In the genomic region with DNA sequence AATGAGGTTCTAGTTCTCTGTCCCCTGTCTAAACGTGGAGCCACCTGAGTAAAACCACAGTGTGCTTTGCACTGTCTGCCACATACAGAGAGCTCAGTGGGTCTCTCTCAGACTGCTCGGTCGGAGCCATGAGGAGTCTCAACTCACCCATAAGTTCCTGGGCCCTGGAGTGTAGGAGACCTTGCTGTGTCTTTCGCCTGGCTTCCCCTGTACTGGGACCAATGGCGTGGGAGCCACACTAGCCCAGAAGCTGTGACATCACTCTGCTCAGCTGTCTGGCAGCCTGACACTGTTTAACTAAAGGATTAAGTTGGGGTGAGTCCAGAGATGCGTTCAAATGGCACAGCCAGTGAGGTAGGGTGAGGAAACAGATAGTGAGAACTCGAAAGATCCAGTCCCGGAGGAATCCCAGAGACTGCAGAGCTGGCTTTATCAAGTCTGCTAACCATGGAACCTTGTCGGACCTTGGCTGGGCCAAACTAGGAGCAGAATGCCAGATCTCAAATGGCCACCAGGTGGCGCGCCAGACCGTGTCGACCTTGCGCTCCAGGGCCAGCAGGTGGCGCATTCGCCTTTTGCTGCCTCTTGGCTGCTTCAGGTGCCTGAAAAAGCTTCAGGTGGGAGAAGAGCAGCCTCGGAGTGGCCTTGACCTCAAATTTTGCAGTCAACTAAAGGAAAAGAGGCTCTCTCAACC, we compare ENCODE assay signal across 8 mouse cellular contexts. TPM values are rescaled to one million over a fixed set of nuclear protein-coding genes. Genes with fewer than 3 reads are reported as not detected.
A peak's percentile ranks its signal among the peaks of the same experiment; 100 is the strongest.
DNase-seq lines count a peak whose midpoint lies in the region; ATAC-seq and TF ChIP-seq lines count a peak whose summit lies in the region.

No protein-coding gene starts in this region.

- H3K9me3 ChIP-seq in embryonic facial prominence, embryonic 12.5 days: no peaks in the 10 kb centered on the region
- H3K9me3 ChIP-seq in kidney, embryonic 14.5 days (ENCODE audit: control insufficient read depth, low read length): no peaks in the 10 kb centered on the region
- no peaks in the 10 kb centered on the region for H3K9me3 ChIP-seq in limb, embryonic 14.5 days (ENCODE audit: control insufficient read depth, low read length)

- no peak overlapping the region for H3K27ac ChIP-seq in embryonic facial prominence, embryonic 12.5 days
- H3K27ac ChIP-seq in kidney, embryonic 14.5 days (ENCODE audit: low read depth, low read length): no peak overlapping the region
- no peak overlapping the region for H3K27ac ChIP-seq in limb, embryonic 14.5 days (replicated peaks; ENCODE audit: low read depth, low read length)

- 0 out of 2 replicates have a peak, but pooled peaks have one; percentile 31 for TF ChIP-seq POLR2A in limb, embryonic 14.5 days (IDR thresholded peaks at IDR 0.05; ENCODE audit: borderline replicate concordance, extremely low read depth, insufficient read depth, insufficient read length)

- H3K4me1 ChIP-seq in embryonic facial prominence, embryonic 12.5 days: no peaks in the 10 kb centered on the region
- no peaks in the 10 kb centered on the region for H3K4me1 ChIP-seq in kidney, embryonic 14.5 days (ENCODE audit: control insufficient read depth, insufficient read depth, low read length)
- H3K4me1 ChIP-seq in limb, embryonic 14.5 days (ENCODE audit: control insufficient read depth, insufficient read depth, low read length): no peaks in the 10 kb centered on the region

- H3K4me2 ChIP-seq in embryonic facial prominence, embryonic 12.5 days (replicated peaks): no peak overlapping the region
- H3K4me2 ChIP-seq in kidney, embryonic 14.5 days (replicated peaks; ENCODE audit: low read depth, low read length): no peak overlapping the region
- H3K4me2 ChIP-seq in limb, embryonic 14.5 days (replicated peaks; ENCODE audit: low read depth, low read length, severe bottlenecking): no peak overlapping the region

- DNase-seq in 3T3-L1 (ENCODE audit: low read depth, low spot score): peak; percentile 86
- DNase-seq in adrenal gland, postnatal 25 days: peak; percentile 89
- peak; percentile 76 for DNase-seq in heart, adult 8-10 months (ENCODE audit: low spot score)
- peak; percentile 71 for DNase-seq in limb, embryonic 14.5 days (ENCODE audit: low spot score)
- DNase-seq in spleen, postnatal 14 days (ENCODE audit: low spot score in 2 of 2): peak; percentile 64 to 79

- no peak overlapping the region for H3K4me3 ChIP-seq in embryonic facial prominence, embryonic 12.5 days
- H3K4me3 ChIP-seq in kidney, embryonic 14.5 days (ENCODE audit: low read length): no peak overlapping the region
- no peak overlapping the region for H3K4me3 ChIP-seq in limb, embryonic 14.5 days (replicated peaks; ENCODE audit: low read length)

- H3K9ac ChIP-seq in embryonic facial prominence, embryonic 12.5 days: no peak overlapping the region
- H3K9ac ChIP-seq in kidney, embryonic 14.5 days (ENCODE audit: low read depth, low read length): no peak overlapping the region
- no peak overlapping the region for H3K9ac ChIP-seq in limb, embryonic 14.5 days (ENCODE audit: low read depth, low read length, severe bottlenecking)

- 26% methylated on average over 17 of the region's 17 CpGs for WGBS in embryonic facial prominence, embryonic 12.5 days
- WGBS in kidney, embryonic 14.5 days: 30% methylated on average over 17 of the region's 17 CpGs
- WGBS in limb, embryonic 14.5 days: 24% methylated on average over 17 of the region's 17 CpGs

- H3K36me3 ChIP-seq in embryonic facial prominence, embryonic 12.5 days: no peaks in the 10 kb centered on the region
- no peaks in the 10 kb centered on the region for H3K36me3 ChIP-seq in kidney, embryonic 14.5 days (ENCODE audit: control insufficient read depth, insufficient read depth, low read length)
- no peaks in the 10 kb centered on the region for H3K36me3 ChIP-seq in limb, embryonic 14.5 days (ENCODE audit: control insufficient read depth, insufficient read depth, low read length)

- H3K27me3 ChIP-seq in embryonic facial prominence, embryonic 12.5 days: no peaks in the 10 kb centered on the region
- no peaks in the 10 kb centered on the region for H3K27me3 ChIP-seq in kidney, embryonic 14.5 days (ENCODE audit: control insufficient read depth, insufficient read depth, low read length)
- H3K27me3 ChIP-seq in limb, embryonic 14.5 days (ENCODE audit: control insufficient read depth, insufficient read depth, low read length): no peaks in the 10 kb centered on the region

- ATAC-seq in embryonic facial prominence, embryonic 12.5 days (ENCODE audit: insufficient number of reproducible peaks, insufficient read depth, low FRiP score, low TSS enrichment): 0 out of 2 replicates have a peak, but pooled peaks have one; percentile 55
- ATAC-seq in kidney, embryonic 14.5 days (ENCODE audit: low FRiP score, low TSS enrichment): peak; percentile 62; the same call in 1 of the 2 replicates
- no peak for ATAC-seq in limb, embryonic 14.5 days (ENCODE audit: low FRiP score, low read depth)
- ATAC-seq in monocyte, adult 5-6 weeks (replicated peaks; ENCODE audit: insufficient number of reproducible peaks, low FRiP score, low TSS enrichment, poor library complexity, severe bottlenecking): peak; percentile 74

RNA-seq across cellular contexts. Expression of gene Kcnk18, which starts 20.3 kb away (rescaled TPM):
- total RNA-seq in adrenal gland, postnatal 25 days (2021): not detected in 2 replicates
- not detected in 2 replicates for polyA plus RNA-seq in embryonic facial prominence, embryonic 12.5 days (2016; fragmentation: Nextera tagmentation; extraction: Ambion mirVana)
- not detected for total RNA-seq in heart, adult 8-10 months (2022)
- polyA plus RNA-seq in kidney, embryonic 14.5 days (2014; fragmentation: Nextera tagmentation; extraction: Ambion mirVana): not detected in 2 replicates
- polyA plus RNA-seq in limb, embryonic 14.5 days (2012; rRNA removed): not detected in 2 replicates
- polyA plus RNA-seq in limb, embryonic 14.5 days (2014; fragmentation: Nextera tagmentation; extraction: Ambion mirVana): not detected in 2 replicates
- total RNA-seq in monocyte, adult 5-6 weeks (2017): not detected in 3 replicates

RNA-seq across cellular contexts. Expression of gene Slc18a2, which starts 21.4 kb away (rescaled TPM):
- 13.0 and 15.0 TPM in 2 replicates for total RNA-seq in adrenal gland, postnatal 25 days (2021)
- polyA plus RNA-seq in embryonic facial prominence, embryonic 12.5 days (2016; fragmentation: Nextera tagmentation; extraction: Ambion mirVana): 8.1 and 10.4 TPM in 2 replicates
- total RNA-seq in heart, adult 8-10 months (2022): under 1 TPM; 0.69 to 0.97 (median 0.92) TPM
- polyA plus RNA-seq in kidney, embryonic 14.5 days (2014; fragmentation: Nextera tagmentation; extraction: Ambion mirVana): 5.0 and 7.6 TPM in 2 replicates
- polyA plus RNA-seq in limb, embryonic 14.5 days (2012; rRNA removed): 2.5 and 2.6 TPM in 2 replicates
- polyA plus RNA-seq in limb, embryonic 14.5 days (2014; fragmentation: Nextera tagmentation; extraction: Ambion mirVana): 8.2 TPM in 2 replicates
- total RNA-seq in monocyte, adult 5-6 weeks (2017): 5.2 to 7.2 TPM (median 6.7 TPM) in 3 replicates
